Mouse (Mus musculus) lung, embryonic 15.5 days (tissue): ENCODE measurements around the gene Lef1. TPM values are rescaled to one million over a fixed set of nuclear protein-coding genes. Genes with fewer than 3 reads are reported as not detected.

Experiments
- ATAC-seq: fragments of 200-750 bp; cut with Nextera tagmentation; 2 replicates; pipeline ENCODE4 v1.8.0; 2017; ENCODE audit warnings: moderate number of reproducible peaks, borderline replicate concordance; ENCODE audit not compliant: low FRiP score, low TSS enrichment; ENCODE audit errors: extremely low read depth
- H3K27ac ChIP-seq: fragments of 300-500 bp; sonication (generic); 2 replicates; pipeline ENCODE4 v1.5.1; 2015; ENCODE audit warnings: moderate library complexity, mild to moderate bottlenecking, inconsistent platforms
- H3K27me3 ChIP-seq: fragments of 300-500 bp; sonication (generic); 2 replicates; pipeline ENCODE4 v1.6.1; 2015; ENCODE audit warnings: inconsistent platforms
- H3K36me3 ChIP-seq: fragments of 300-500 bp; sonication (generic); 2 replicates; pipeline ENCODE4 v1.6.1; 2015; ENCODE audit warnings: inconsistent platforms
- H3K4me1 ChIP-seq: fragments of 300-500 bp; sonication (generic); 2 replicates; pipeline ENCODE4 v1.6.1; 2015; ENCODE audit warnings: inconsistent platforms
- H3K4me2 ChIP-seq: fragments of 300-500 bp; sonication (generic); 2 replicates; pipeline ENCODE4 v1.6.1; 2015; ENCODE audit warnings: inconsistent platforms, mild to moderate bottlenecking, moderate library complexity
- H3K4me3 ChIP-seq: fragments of 300-500 bp; sonication (generic); 2 replicates; pipeline ENCODE4 v1.5.1; 2015; ENCODE audit warnings: mild to moderate bottlenecking, inconsistent platforms
- H3K9ac ChIP-seq: fragments of 300-500 bp; sonication (generic); 2 replicates; pipeline ENCODE4 v1.6.1; 2015; ENCODE audit warnings: inconsistent platforms
- H3K9me3 ChIP-seq: fragments of 300-500 bp; sonication (generic); 2 replicates; pipeline ENCODE4 v1.6.1; 2016; ENCODE audit warnings: inconsistent platforms
- WGBS: fragments of 180-500 bp; shearing (Covaris S2); methylation state at CpG from one replicate; pipeline ENCODE4 v1.1.7; 2015; 5-methylcytosine and 5-hydroxymethylcytosine counted together
- polyA plus RNA-seq: library from polyadenylated mRNA; unstranded; fragments of >200 nt; fragmentation: Nextera tagmentation; extraction: Ambion mirVana; gene quantifications from 2 replicates; pipeline ENCODE4 v1.2.1, GENCODE M21; 2015

The Lef1 gene
- polyA plus RNA-seq, 1 experiment from 2014 or later = 22.2 TPM

- Histone ChIP-seq H3K9ac (no peak overlapping the region), H3K4me3 (no peak overlapping the region), H3K36me3 (peaks cover 15% of the 10 kb centered on the region), H3K4me1 (peaks cover 6% of the 10 kb centered on the region; the same call in 1 of the 2 replicates), H3K27ac (no peak overlapping the region), H3K27me3 (no peaks in the 10 kb centered on the region), H3K9me3 (no peaks in the 10 kb centered on the region), H3K4me2 (no peak overlapping the region)
- WGBS = 93% methylated on average over 6 of the region's 6 CpGs
- no peak for ATAC-seq
These were observed 150.1 kb downstream of the Lef1 start for GRCm38 (mm10) chr3:131260418-131260817.

- H3K27ac ChIP-seq = no peak overlapping the region
- 0 out of 2 replicates have a peak, but pooled peaks have one; percentile 49 for ATAC-seq
- H3K27me3 ChIP-seq = no peaks in the 10 kb centered on the region
- H3K9me3 ChIP-seq = no peaks in the 10 kb centered on the region
- 50% methylated on average over 15 of the region's 15 CpGs for WGBS
- peaks cover 15% of the 10 kb centered on the region for H3K36me3 ChIP-seq
- H3K4me1 ChIP-seq = peaks cover 12% of the 10 kb centered on the region
- H3K4me3 ChIP-seq = no peak overlapping the region
- no peak overlapping the region for H3K9ac ChIP-seq
- H3K4me2 ChIP-seq = no peak overlapping the region
These were observed 153.7 kb downstream of the Lef1 start for GRCm38 (mm10) chr3:131263766-131264486.

GRCm38 (mm10) chr3:131265516-131265915, 155.2 kb downstream of the Lef1 start:
- no peaks in the 10 kb centered on the region for H3K9me3 ChIP-seq
- 69% methylated on average over 8 of the region's 8 CpGs for WGBS
- no peak for ATAC-seq

GRCm38 (mm10) chr3:131266366-131267050, 156.2 kb downstream of the Lef1 start:
- no peaks in the 10 kb centered on the region for H3K9me3 ChIP-seq
- H3K4me1 ChIP-seq = peaks cover 29% of the 10 kb centered on the region
- no peak overlapping the region for H3K9ac ChIP-seq
- H3K27ac ChIP-seq = peak overlapping the region; percentile 27; the same call in 1 of the 2 replicates
- no peak for ATAC-seq
- WGBS = 58% methylated on average over 3 of the region's 3 CpGs
- H3K36me3 ChIP-seq = peaks cover 7% of the 10 kb centered on the region
- no peak overlapping the region for H3K4me3 ChIP-seq
- H3K27me3 ChIP-seq = no peaks in the 10 kb centered on the region
- no peak overlapping the region for H3K4me2 ChIP-seq

More at GRCm38 (mm10) chr3:131265516-131265915, 155.2 kb downstream of the Lef1 start:
- Histone ChIP-seq H3K4me1 (peaks cover 23% of the 10 kb centered on the region), H3K27ac (no peak overlapping the region), H3K9ac (no peak overlapping the region), H3K4me3 (no peak overlapping the region), H3K4me2 (no peak overlapping the region), H3K36me3 (peaks cover 15% of the 10 kb centered on the region), H3K27me3 (no peaks in the 10 kb centered on the region)

GRCm38 (mm10) chr3:131270381-131270780, 160.1 kb downstream of the Lef1 start:
- ATAC-seq = no peak
- H3K9me3 ChIP-seq = no peaks in the 10 kb centered on the region
- peak overlapping the region; percentile 74 for H3K4me2 ChIP-seq
- 54% methylated on average over 6 of the region's 6 CpGs for WGBS
- no peak overlapping the region for H3K27ac ChIP-seq
- peak overlapping the region; percentile 90; the same call in 1 of the 2 replicates for H3K4me3 ChIP-seq
- no peaks in the 10 kb centered on the region for H3K27me3 ChIP-seq
- peaks cover 30% of the 10 kb centered on the region for H3K4me1 ChIP-seq
- no peak overlapping the region; the same call in 1 of the 2 replicates for H3K9ac ChIP-seq
- H3K36me3 ChIP-seq = no peaks in the 10 kb centered on the region; the same call in 1 of the 2 replicates

- WGBS = 3% methylated on average over 8 of the region's 8 CpGs
- no peaks in the 10 kb centered on the region for H3K27me3 ChIP-seq
- ATAC-seq = 0 out of 2 replicates have a peak, but pooled peaks have one; percentile 15
- no peaks in the 10 kb centered on the region; the same call in 1 of the 2 replicates for H3K36me3 ChIP-seq
- peak overlapping the region; percentile 90 for H3K4me3 ChIP-seq
- H3K4me1 ChIP-seq = peaks cover 29% of the 10 kb centered on the region
- H3K4me2 ChIP-seq = peak overlapping the region; percentile 74
- H3K9me3 ChIP-seq = no peaks in the 10 kb centered on the region
- H3K9ac ChIP-seq = peak overlapping the region; percentile 75
- H3K27ac ChIP-seq = peak overlapping the region; percentile 89
These were observed 160.9 kb downstream of the Lef1 start for GRCm38 (mm10) chr3:131271157-131271556.

- H3K27me3 ChIP-seq = no peaks in the 10 kb centered on the region
- peaks cover 27% of the 10 kb centered on the region for H3K4me1 ChIP-seq
- H3K36me3 ChIP-seq = no peaks in the 10 kb centered on the region; the same call in 1 of the 2 replicates
- peak within 1 kb of the TSS; percentile 75 for H3K9ac ChIP-seq
- under 1% methylated on average over 51 of the region's 54 CpGs for WGBS
- H3K4me2 ChIP-seq = peak within 1 kb of the TSS; percentile 74
- H3K4me3 ChIP-seq = peak within 1 kb of the TSS; percentile 90
- peak; percentile 92 for ATAC-seq
- H3K9me3 ChIP-seq = no peaks in the 10 kb centered on the region
- peak within 1 kb of the TSS; percentile 89 for H3K27ac ChIP-seq
These were observed 161.5 kb downstream of the Lef1 start, which contains the start of gene Hadh for GRCm38 (mm10) chr3:131271559-131272373. Gene Hadh (minus strand): TSS chr3:131272101.

GRCm38 (mm10) chr3:131272374-131273100, 162.3 kb downstream of the Lef1 start:
- Histone ChIP-seq H3K4me3 (peak overlapping the region; percentile 90), H3K9me3 (no peaks in the 10 kb centered on the region), H3K4me2 (peak overlapping the region; percentile 74), H3K9ac (peak overlapping the region; percentile 47), H3K36me3 (no peaks in the 10 kb centered on the region; the same call in 1 of the 2 replicates), H3K4me1 (peaks cover 27% of the 10 kb centered on the region), H3K27me3 (no peaks in the 10 kb centered on the region), H3K27ac (peak overlapping the region; percentile 41; the same call in 1 of the 2 replicates)
- 21% methylated on average over 10 of the region's 10 CpGs for WGBS
- ATAC-seq = no peak; the same call in 1 of the 2 replicates

Other genes with a start within 250 kb of the Lef1 start
- gene Hadh, start 161.6 kb downstream of the Lef1 start, polyA plus RNA-seq = 106 and 108 TPM in 2 replicates
- gene Cyp2u1, start 192.8 kb downstream of the Lef1 start, polyA plus RNA-seq = 2.2 and 2.5 TPM in 2 replicates